Mouse (Mus musculus) cerebral cortex, adult 2 months (tissue): Measurements from ENCODE around the gene Tnc.

Experiments
- WGBS: fragments of 180-500 bp; shearing (Covaris S2); methylation state at CpG from one replicate; pipeline ENCODE4 v1.1.7; 2018; 5-methylcytosine and 5-hydroxymethylcytosine counted together

Gene Tnc

DNA sequence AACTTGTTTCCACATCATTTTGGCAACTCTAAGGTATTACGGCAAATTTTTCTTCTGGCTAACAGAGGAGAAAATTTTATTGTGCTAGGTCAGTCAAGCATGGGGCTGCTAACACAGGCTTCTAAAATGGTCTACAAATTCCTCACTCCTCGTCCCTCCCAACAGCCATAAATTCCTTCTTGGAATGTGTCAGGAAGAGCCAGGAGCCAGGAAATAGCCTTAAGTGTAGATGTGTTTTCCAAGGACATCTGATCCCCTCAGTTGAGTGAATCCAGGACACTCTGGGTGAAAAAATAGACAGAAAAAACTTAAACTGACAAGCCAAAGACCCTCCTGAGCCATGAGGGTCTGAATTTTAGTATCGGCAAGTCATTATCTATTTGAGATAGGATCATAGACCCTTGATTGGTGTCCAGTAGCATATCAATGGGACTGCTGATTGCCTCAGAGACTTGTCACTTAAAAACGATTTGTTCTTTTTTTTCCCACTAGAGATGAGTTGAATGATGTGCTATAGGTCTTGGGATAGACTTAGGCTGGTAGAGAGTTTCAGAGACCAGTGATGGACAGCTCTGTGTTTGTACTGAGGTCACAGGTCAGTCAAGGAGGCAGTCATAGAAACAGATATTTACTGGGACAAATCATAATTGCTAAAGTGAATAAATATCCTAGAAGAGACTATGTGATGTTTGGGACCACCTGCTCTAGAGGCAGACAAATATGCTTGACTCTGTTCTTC is 22.6 kb downstream of the Tnc start:
- WGBS, result 73% methylated on average over 4 of the region's 4 CpGs

GRCm38 (mm10) chr4:64020930-64021589 is 25.8 kb downstream of the Tnc start:
- WGBS, result 79% methylated on average over 10 of the region's 10 CpGs

- WGBS, result 88% methylated on average over 8 of the region's 8 CpGs
These were observed 26.7 kb downstream of the Tnc start for GRCm38 (mm10) chr4:64020151-64020550.

DNA sequence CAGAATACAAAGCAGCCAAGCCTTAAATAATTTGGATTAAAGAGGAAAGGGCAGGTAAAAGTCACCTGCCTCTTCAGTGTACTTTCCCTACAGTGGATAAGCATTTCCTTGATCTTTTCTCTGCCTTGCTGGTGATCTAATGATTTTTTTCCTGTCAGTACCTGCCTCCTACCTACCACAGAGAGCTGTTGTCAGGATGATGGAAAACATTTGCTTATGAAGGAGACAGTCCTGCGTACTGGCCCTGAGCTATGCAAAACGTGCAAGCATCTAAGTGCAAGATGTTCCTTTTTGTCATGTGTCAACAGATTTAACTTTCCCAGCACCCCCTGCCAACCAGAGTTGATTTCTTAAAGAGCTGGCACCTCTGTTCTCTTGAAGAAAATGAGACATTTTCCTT is 35.5 kb downstream of the Tnc start:
- 63% methylated on average over 2 of the region's 2 CpGs for WGBS

DNA sequence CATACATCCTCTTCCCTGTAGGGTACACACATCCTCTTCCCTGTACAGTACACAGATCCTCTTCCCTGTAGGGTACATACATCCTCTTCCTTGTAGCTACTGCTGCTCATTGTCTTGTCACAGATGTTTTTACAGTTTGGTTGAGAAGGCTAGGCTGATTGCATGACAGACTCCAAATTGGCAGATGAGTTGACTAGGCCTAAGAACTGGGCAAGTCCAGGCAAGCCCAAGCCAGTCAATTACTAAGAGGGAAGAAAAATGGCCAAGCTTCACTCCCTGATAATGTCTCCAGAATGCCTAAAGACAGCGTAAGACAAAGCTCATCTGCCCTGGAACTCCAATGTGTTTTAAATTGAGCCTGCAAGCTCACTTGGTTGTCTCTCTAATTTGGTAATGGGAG is 36.9 kb downstream of the Tnc start:
- WGBS, result 97% methylated on average over 1 of the region's 1 CpGs

- 66% methylated on average over 4 of the region's 4 CpGs for WGBS
These were observed 41.6 kb downstream of the Tnc start for GRCm38 (mm10) chr4:64005198-64005597.

DNA sequence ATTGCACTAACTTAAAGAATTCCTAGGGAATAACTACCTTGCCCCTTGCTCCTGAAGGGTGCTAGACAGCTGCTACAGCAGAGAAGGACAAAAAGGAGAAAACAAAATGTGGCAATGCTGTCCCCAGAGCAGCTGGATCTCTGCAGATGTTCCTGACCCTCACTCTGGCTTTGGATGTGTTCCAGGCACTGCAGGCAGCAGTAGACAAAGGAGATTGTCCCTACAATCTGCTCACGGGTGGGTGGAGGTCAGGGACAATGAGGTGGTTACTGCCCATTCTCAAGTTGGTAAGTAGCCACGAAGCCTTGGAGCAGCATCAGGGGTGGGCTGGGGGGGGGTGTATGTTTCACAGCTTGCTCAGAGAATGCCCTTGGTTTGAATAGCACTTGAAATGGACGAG is 43.1 kb downstream of the Tnc start:
- 60% methylated on average over 3 of the region's 3 CpGs for WGBS

GRCm38 (mm10) chr4:64002168-64002567 is 44.6 kb downstream of the Tnc start:
- 74% methylated on average over 2 of the region's 2 CpGs for WGBS

DNA sequence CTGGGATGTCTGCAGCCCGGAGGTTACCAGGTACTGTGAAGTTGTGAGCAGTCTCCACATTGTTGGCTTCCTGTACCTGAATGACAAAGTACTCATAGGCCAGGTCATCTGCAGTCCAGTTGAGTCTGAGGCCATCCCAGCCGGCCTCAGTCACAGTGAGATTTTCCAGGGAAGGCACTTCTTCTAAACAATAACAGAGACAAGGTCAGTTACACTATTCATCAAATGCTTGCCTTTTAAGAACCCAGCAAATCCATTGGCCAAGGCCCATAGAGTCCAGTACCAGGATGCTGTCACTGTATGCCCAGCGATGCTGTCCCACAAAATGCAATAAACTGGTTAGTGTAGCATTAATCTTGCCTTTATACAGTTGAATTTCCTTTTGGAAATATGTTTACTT is 46.0 kb downstream of the Tnc start:
- 91% methylated on average over 3 of the region's 3 CpGs for WGBS

DNA sequence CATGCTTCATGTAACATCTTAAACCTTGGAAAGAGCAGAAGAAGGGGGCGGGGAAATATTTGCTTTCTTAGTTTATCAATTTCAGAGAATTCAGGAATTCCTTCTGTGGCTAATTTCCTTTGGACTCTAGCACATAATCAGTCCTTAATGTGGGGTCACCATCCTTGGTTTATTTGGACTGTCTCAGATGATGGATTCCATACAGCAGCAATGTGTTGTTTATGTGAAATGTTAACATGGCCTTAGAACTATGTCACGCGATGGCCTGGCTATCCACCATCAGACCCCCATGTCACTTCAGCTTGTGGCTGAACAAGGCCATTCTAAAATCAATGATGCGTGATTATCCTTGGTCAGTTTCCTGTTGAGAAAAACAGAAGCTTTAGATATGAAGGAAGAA is 46.5 kb downstream of the Tnc start:
- WGBS, result 93% methylated on average over 4 of the region's 4 CpGs

DNA sequence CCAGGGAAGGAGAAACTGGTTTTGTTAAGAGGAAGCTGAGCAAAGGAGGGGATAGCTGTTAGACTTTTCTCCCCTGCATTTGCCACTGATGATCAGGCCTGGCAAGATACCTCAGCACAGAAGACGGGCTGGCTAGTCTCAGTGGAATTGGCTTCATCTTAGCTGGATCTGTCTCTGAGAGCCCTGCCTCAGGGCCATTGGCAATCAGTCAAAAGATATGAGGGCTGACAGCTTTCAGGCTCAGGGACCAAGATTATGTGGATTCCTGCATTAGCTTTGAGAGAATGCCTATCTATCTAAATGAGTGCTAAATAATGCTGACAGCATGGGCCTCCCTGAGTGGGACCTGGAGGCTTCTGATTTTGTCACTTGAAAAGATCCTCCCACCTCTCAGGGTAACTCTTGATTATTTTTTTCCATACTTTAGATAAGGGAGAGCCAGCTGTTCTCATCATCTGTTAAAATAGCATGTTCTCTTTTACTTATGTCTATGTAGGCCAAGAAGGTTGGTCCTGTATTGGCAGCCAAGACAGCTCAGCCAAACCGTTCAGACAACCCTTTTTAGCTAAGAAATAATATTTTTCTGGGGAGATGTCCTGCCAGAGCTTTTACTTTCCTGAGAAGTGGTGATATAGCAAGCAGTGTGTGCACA is 53.2 kb downstream of the Tnc start:
- 57% methylated on average over 2 of the region's 2 CpGs for WGBS

GRCm38 (mm10) chr4:63990216-63990615 is 56.6 kb downstream of the Tnc start:
- 59% methylated on average over 1 of the region's 1 CpGs for WGBS

DNA sequence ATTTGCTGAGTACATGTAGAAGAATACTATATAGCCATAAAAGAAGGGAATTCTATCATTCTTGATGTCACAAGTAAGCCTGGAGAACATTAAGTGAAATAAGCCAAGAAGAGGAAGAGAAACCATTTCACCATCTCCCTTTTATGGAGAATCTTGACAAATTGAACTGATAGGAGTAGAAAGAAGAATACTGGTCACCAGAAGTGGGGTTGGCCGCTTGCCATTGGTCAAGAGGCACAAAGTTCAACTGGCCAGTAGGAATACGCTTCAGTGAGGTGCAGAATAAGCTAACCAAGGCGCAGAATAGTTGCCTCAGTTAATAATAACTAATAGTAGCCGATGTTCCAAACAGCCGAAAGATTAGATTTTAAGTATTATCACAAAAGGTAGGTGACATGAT is 58.7 kb downstream of the Tnc start:
- 98% methylated on average over 5 of the region's 5 CpGs for WGBS

DNA sequence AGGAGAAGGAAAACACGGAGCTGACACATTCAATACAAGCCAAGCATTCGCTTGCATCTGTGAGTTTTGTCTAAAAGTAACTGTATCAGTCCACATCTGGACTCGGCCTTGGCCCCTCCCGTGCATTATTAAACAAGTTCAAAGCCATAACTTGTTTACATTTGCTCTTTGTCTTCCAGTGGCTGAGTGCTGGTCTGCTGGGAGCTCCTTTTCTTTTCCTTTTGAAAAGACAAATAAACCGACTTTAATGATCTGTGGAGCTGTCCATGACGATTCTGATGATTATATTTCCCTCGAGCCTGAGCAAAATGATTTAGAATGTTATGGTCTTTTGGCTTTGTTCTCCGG is 63.7 kb downstream of the Tnc start:
- 64% methylated on average over 8 of the region's 8 CpGs for WGBS

- WGBS, result 70% methylated on average over 12 of the region's 12 CpGs
These were observed 64.3 kb downstream of the Tnc start for GRCm38 (mm10) chr4:63982425-63983097.

GRCm38 (mm10) chr4:63980211-63980794 is 66.5 kb downstream of the Tnc start:
- WGBS, result 73% methylated on average over 1 of the region's 1 CpGs

DNA sequence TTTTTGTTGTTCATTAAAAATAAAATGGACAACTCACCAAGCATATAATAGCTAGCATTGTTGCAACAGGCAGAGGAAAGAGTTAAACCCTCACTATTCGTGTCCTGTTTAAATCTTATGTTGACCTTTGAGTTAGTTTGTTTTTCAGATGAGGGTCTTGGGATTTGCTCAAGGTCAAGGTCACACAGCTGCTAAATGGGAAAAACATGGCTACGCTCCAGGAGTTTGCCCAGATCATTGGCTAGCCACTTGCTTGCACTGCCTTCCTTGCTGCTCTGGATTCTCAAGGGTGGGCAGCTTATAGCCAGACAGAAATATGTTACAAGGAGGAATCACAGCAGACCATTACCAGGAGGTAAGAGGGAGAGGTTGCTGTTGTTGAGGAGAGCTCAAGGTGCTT is 67.2 kb downstream of the Tnc start:
- WGBS, result 73% methylated on average over 2 of the region's 2 CpGs

- 99% methylated on average over 2 of the region's 2 CpGs for WGBS
These were observed 74.3 kb downstream of the Tnc start for GRCm38 (mm10) chr4:63972536-63972935.

GRCm38 (mm10) chr4:63971762-63972161 is 75.1 kb downstream of the Tnc start:
- 85% methylated on average over 1 of the region's 1 CpGs for WGBS

DNA sequence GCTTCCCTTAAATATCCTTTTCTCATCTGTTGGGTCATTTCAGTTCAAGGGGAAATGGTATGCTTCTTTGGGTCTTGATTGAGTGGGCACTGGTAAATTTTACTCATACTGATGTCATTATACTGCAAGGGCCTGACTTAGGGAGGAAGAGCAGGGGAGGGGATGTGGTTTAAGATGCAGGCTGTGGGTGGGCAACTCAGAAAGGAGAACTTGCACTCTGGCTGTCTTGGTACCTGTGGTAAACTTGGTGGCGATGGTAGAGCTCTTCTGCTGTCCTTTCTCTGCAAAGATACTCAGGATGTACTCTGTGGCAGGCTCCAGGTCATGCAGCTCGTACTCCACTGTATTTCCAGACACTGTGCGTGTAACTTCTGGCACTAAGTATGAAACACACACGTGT is 75.9 kb downstream of the Tnc start:
- 87% methylated on average over 4 of the region's 4 CpGs for WGBS

DNA sequence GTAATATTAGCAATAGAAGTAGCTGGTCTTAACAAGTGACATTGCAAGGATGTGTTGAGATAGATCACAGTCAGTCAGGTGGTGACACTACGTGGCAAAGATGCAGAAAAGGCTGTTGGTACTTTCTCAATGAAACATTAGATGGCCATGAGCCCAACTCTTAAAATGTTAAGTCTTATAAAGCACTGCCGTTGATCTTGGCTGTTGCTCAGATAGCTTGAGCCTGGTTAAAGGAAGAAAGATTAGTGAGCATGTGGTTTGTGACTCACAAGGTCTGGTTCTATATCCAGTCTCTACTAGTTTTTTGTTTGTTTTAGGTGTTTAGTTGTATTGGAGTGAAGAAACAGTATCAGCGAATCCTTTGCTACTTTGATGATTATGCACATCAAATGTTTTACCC is 76.9 kb downstream of the Tnc start:
- WGBS, result 83% methylated on average over 3 of the region's 3 CpGs

- whole genome bisulfite sequencing, result 90% methylated on average over 1 of the region's 1 CpGs
These were observed 83.4 kb downstream of the Tnc start for GRCm38 (mm10) chr4:63963410-63963809.
